Mouse (Mus musculus): ENCODE measurements around the gene Rhobtb1. TPM values are rescaled to one million over a fixed set of nuclear protein-coding genes. Genes with fewer than 3 reads are reported as not detected.
A peak's percentile ranks its signal among the peaks of the same experiment; 100 is the strongest.

Gene Rhobtb1
- total and polyA plus RNA-seq, 2 experiments from 2014 or later = 29.9 to 38.4 TPM

DNA sequence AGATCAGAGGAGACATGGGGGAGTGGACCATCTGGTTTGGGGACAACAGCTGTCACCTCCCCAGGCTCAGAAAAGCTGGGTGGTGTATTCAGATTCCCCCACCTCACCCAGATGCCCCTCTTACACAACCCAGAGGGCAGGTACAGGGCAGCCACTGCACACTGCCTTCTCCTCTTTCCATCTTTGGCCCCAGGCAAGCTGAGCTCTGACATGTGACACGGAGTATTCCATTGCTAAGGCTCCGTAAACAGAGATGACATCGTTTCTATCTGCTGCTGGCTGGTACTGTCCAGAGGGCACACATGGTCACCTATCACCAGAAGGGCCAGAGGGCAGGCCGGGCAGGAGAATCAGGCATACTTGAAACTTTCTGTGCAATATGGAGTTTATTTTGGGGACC is 136.9 kb downstream of the Rhobtb1 start:
- Histone ChIP-seq H3K4me1 (ENCODE audit: control insufficient read depth, insufficient read depth) (no peaks in the 10 kb centered on the region), H3K27me3 (ENCODE audit: control insufficient read depth, insufficient read depth, low read length) (no peaks in the 10 kb centered on the region), H3K9ac (replicated peaks; ENCODE audit: low read depth, low read length) (no peak overlapping the region), H3K4me2 (ENCODE audit: low read depth, low read length) (no peak overlapping the region), H3K36me3 (replicated peaks; ENCODE audit: control insufficient read depth, insufficient read depth, low read length) (peaks cover 65% of the 10 kb centered on the region), H3K4me3 (ENCODE audit: low read depth, low read length) (no peak overlapping the region), H3K27ac (ENCODE audit: low read depth) (no peak overlapping the region; the same call in 1 of the 2 replicates), H3K9me3 (replicated peaks; ENCODE audit: control insufficient read depth, low read length) (no peaks in the 10 kb centered on the region)
- DNase-seq (ENCODE audit: low spot score) = no peak
- ATAC-seq (ENCODE audit: insufficient read depth, low read depth) = 0 out of 2 replicates have a peak, but pooled peaks have one; percentile 36
- WGBS = 62% methylated on average over 4 of the region's 4 CpGs
- no peak for TF ChIP-seq EP300 (IDR thresholded peaks at IDR 0.05; ENCODE audit: low read depth)
- no peak for TF ChIP-seq CTCF (IDR thresholded peaks at IDR 0.05; ENCODE audit: low read depth)

- WGBS = 80% methylated on average over 6 of the region's 6 CpGs
- no peak for TF ChIP-seq EP300 (IDR thresholded peaks at IDR 0.05; ENCODE audit: low read depth)
- TF ChIP-seq CTCF (IDR thresholded peaks at IDR 0.05; ENCODE audit: low read depth) = no peak
These were observed 137.5 kb downstream of the Rhobtb1 start for GRCm38 (mm10) chr10:69288720-69289119.

DNA sequence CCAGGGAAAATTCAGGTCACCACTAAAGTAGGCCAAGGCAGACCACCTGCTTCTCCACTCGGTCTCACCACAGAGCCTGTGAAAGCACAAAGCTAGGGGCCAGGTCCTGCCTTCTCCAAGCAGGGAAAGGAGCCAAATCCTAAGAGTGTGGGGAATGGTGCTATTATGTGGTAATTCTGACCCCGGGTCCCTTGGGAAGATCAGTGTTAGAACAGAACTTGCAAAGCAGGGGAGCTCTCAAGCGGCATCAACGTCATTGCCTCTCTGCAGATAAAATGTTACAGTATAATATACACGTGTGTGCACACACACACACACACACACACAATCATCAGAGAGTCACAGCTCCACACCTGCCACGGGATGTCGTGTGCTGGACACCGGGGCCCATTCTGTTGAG is 139.5 kb downstream of the Rhobtb1 start:
- TF ChIP-seq EP300 (IDR thresholded peaks at IDR 0.05; ENCODE audit: low read depth) (no peak), CTCF (IDR thresholded peaks at IDR 0.05; ENCODE audit: low read depth) (no peak)
- ATAC-seq (ENCODE audit: insufficient read depth, low read depth) = no peak
- no peak overlapping the region for H3K27ac ChIP-seq (ENCODE audit: low read depth)

More at GRCm38 (mm10) chr10:69288720-69289119, 137.5 kb downstream of the Rhobtb1 start:
- ATAC-seq (ENCODE audit: insufficient read depth, low read depth) (no peak), DNase-seq (ENCODE audit: low spot score) (no peak)
- Histone ChIP-seq H3K27me3 (ENCODE audit: control insufficient read depth, insufficient read depth, low read length) (no peaks in the 10 kb centered on the region), H3K4me1 (ENCODE audit: control insufficient read depth, insufficient read depth) (no peaks in the 10 kb centered on the region), H3K36me3 (replicated peaks; ENCODE audit: control insufficient read depth, insufficient read depth, low read length) (peaks cover 59% of the 10 kb centered on the region), H3K9me3 (replicated peaks; ENCODE audit: control insufficient read depth, low read length) (no peaks in the 10 kb centered on the region), H3K4me3 (ENCODE audit: low read depth, low read length) (no peak overlapping the region), H3K27ac (ENCODE audit: low read depth) (no peak overlapping the region), H3K4me2 (ENCODE audit: low read depth, low read length) (no peak overlapping the region), H3K9ac (replicated peaks; ENCODE audit: low read depth, low read length) (no peak overlapping the region)

GRCm38 (mm10) chr10:69295919-69296318 is 144.7 kb downstream of the Rhobtb1 start:
- ATAC-seq (ENCODE audit: insufficient read depth, low read depth) (no peak), DNase-seq (ENCODE audit: low spot score) (no peak)
- Histone ChIP-seq H3K36me3 (replicated peaks; ENCODE audit: control insufficient read depth, insufficient read depth, low read length) (no peaks in the 10 kb centered on the region), H3K9me3 (replicated peaks; ENCODE audit: control insufficient read depth, low read length) (no peaks in the 10 kb centered on the region), H3K4me1 (ENCODE audit: control insufficient read depth, insufficient read depth) (no peaks in the 10 kb centered on the region), H3K27ac (ENCODE audit: low read depth) (no peak overlapping the region), H3K4me2 (ENCODE audit: low read depth, low read length) (no peak overlapping the region), H3K9ac (replicated peaks; ENCODE audit: low read depth, low read length) (no peak overlapping the region), H3K27me3 (ENCODE audit: control insufficient read depth, insufficient read depth, low read length) (no peaks in the 10 kb centered on the region), H3K4me3 (ENCODE audit: low read depth, low read length) (no peak overlapping the region)
- TF ChIP-seq EP300 (IDR thresholded peaks at IDR 0.05; ENCODE audit: low read depth) (no peak), CTCF (IDR thresholded peaks at IDR 0.05; ENCODE audit: low read depth) (no peak)
- WGBS = 82% methylated on average over 9 of the region's 9 CpGs

More for the DNA sequence above, 139.5 kb downstream of the Rhobtb1 start:
- H3K9me3 ChIP-seq (replicated peaks; ENCODE audit: control insufficient read depth, low read length) = no peaks in the 10 kb centered on the region
- no peak for DNase-seq (ENCODE audit: low spot score)
- H3K9ac ChIP-seq (replicated peaks; ENCODE audit: low read depth, low read length) = no peak overlapping the region
- H3K4me1 ChIP-seq (ENCODE audit: control insufficient read depth, insufficient read depth) = no peaks in the 10 kb centered on the region
- peaks cover 40% of the 10 kb centered on the region for H3K36me3 ChIP-seq (replicated peaks; ENCODE audit: control insufficient read depth, insufficient read depth, low read length)
- no peak overlapping the region for H3K4me2 ChIP-seq (ENCODE audit: low read depth, low read length)
- no peaks in the 10 kb centered on the region for H3K27me3 ChIP-seq (ENCODE audit: control insufficient read depth, insufficient read depth, low read length)
- WGBS = 82% methylated on average over 8 of the region's 8 CpGs
- H3K4me3 ChIP-seq (ENCODE audit: low read depth, low read length) = no peak overlapping the region

DNA sequence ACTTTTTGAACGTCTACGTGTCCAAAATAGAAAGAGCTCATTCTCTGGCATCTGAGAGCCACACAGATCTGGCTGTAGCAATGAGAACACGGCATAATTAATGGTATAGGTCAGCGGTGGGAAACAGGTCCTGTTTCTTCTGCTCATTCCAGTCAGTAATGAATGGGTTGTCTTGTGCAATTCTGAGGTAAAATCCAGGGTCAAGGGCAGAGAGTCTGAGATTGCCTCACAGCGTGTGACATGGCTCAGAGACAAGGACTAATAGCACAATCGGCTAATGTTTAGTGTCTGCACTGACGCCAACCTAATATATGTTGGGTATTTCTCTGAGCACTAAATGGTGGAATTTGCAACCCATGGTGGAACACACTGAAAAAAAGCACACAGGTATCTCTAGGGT is 148.8 kb downstream of the Rhobtb1 start:
- ATAC-seq (ENCODE audit: insufficient read depth, low read depth) (no peak), DNase-seq (ENCODE audit: low spot score) (no peak)
- H3K9ac ChIP-seq (replicated peaks; ENCODE audit: low read depth, low read length) = no peak overlapping the region
- no peak overlapping the region for H3K4me3 ChIP-seq (ENCODE audit: low read depth, low read length)
- TF ChIP-seq EP300 (IDR thresholded peaks at IDR 0.05; ENCODE audit: low read depth) (no peak), CTCF (IDR thresholded peaks at IDR 0.05; ENCODE audit: low read depth) (no peak)
- no peaks in the 10 kb centered on the region for H3K4me1 ChIP-seq (ENCODE audit: control insufficient read depth, insufficient read depth)
- no peaks in the 10 kb centered on the region for H3K36me3 ChIP-seq (replicated peaks; ENCODE audit: control insufficient read depth, insufficient read depth, low read length)
- WGBS = 78% methylated on average over 7 of the region's 7 CpGs
- H3K27ac ChIP-seq (ENCODE audit: low read depth) = no peak overlapping the region
- no peaks in the 10 kb centered on the region for H3K27me3 ChIP-seq (ENCODE audit: control insufficient read depth, insufficient read depth, low read length)
- H3K9me3 ChIP-seq (replicated peaks; ENCODE audit: control insufficient read depth, low read length) = no peaks in the 10 kb centered on the region
- no peak overlapping the region for H3K4me2 ChIP-seq (ENCODE audit: low read depth, low read length)

DNA sequence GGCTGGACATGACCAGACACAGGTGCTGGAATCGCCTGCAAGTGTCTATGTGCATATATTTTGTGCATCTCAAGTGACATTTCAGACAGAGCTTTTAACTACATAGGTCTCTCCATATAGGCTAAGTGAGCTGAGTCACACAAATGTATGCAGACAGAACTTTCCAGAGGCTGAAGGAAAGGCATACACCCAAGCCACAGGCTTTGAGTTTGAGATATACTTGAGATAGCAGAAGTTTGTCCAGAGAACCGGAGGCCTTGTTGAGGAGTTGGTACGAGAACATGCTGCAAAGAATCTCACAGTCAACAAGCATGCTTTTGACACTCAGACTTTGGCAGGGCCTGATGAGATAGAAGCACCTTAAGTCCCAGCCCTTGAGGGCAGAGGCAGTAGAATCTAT is 151.4 kb downstream of the Rhobtb1 start:
- no peak for ATAC-seq (ENCODE audit: insufficient read depth, low read depth)
- Histone ChIP-seq H3K27me3 (ENCODE audit: control insufficient read depth, insufficient read depth, low read length) (no peaks in the 10 kb centered on the region), H3K4me1 (ENCODE audit: control insufficient read depth, insufficient read depth) (no peaks in the 10 kb centered on the region), H3K9me3 (replicated peaks; ENCODE audit: control insufficient read depth, low read length) (no peaks in the 10 kb centered on the region), H3K36me3 (replicated peaks; ENCODE audit: control insufficient read depth, insufficient read depth, low read length) (no peaks in the 10 kb centered on the region), H3K9ac (replicated peaks; ENCODE audit: low read depth, low read length) (no peak overlapping the region), H3K27ac (ENCODE audit: low read depth) (no peak overlapping the region), H3K4me3 (ENCODE audit: low read depth, low read length) (no peak overlapping the region), H3K4me2 (ENCODE audit: low read depth, low read length) (no peak overlapping the region)
- TF ChIP-seq CTCF (IDR thresholded peaks at IDR 0.05; ENCODE audit: low read depth) (no peak), EP300 (IDR thresholded peaks at IDR 0.05; ENCODE audit: low read depth) (no peak)
- no peak for DNase-seq (ENCODE audit: low spot score)
- WGBS = 67% methylated on average over 3 of the region's 3 CpGs
